Comparison of ENCODE assay signal across 8 mouse cellular contexts in genomic region chr4:148643291-148644156, GRCm38 (mm10). TPM values are rescaled to one million over a fixed set of nuclear protein-coding genes. Genes with fewer than 3 reads are reported as not detected.
DNase-seq lines count a peak whose midpoint lies in the region; ATAC-seq and TF ChIP-seq lines count a peak whose summit lies in the region.

Gene Gm572 (plus strand): TSS chr4:148643317.

- no peak within 1 kb of the TSS for H3K27ac ChIP-seq in cerebellum, adult 2 months (ENCODE audit: insufficient read depth, low read length)
- no peak within 1 kb of the TSS for H3K27ac ChIP-seq in midbrain, embryonic 11.5 days (ENCODE audit: low read depth, low read length)
- no peak within 1 kb of the TSS for H3K27ac ChIP-seq in midbrain, embryonic 13.5 days
- H3K27ac ChIP-seq in kidney, postnatal 0 days: peak within 1 kb of the TSS; percentile 51
- H3K27ac ChIP-seq in stomach, embryonic 14.5 days (ENCODE audit: low read length): no peak within 1 kb of the TSS

- no peak for ATAC-seq in midbrain, embryonic 11.5 days (ENCODE audit: low FRiP score)
- no peak for ATAC-seq in midbrain, embryonic 13.5 days
- no peak for ATAC-seq in kidney, postnatal 0 days (replicated peaks; ENCODE audit: low FRiP score, low read depth)
- ATAC-seq in stomach, embryonic 14.5 days (ENCODE audit: insufficient number of reproducible peaks, insufficient read depth, low FRiP score, low read depth): 0 out of 2 replicates have a peak, but pooled peaks have one; percentile 50

- no peaks in the 10 kb centered on the region; the same call in 1 of the 2 replicates for H3K4me1 ChIP-seq in cerebellum, adult 2 months (ENCODE audit: control insufficient read depth, insufficient read depth, low read length)
- H3K4me1 ChIP-seq in midbrain, embryonic 11.5 days (ENCODE audit: control insufficient read depth, insufficient read depth, low read length): peaks cover 3% of the 10 kb centered on the region; the same call in 1 of the 2 replicates
- H3K4me1 ChIP-seq in midbrain, embryonic 13.5 days (replicated peaks): no peaks in the 10 kb centered on the region
- H3K4me1 ChIP-seq in kidney, postnatal 0 days (replicated peaks; ENCODE audit: insufficient read depth, low read length): peaks cover 6% of the 10 kb centered on the region; the same call in 1 of the 2 replicates
- H3K4me1 ChIP-seq in stomach, embryonic 14.5 days (ENCODE audit: control insufficient read depth, insufficient read depth, low read length): no peaks in the 10 kb centered on the region; the same call in 1 of the 2 replicates

- peak within 1 kb of the TSS; percentile 23 for H3K4me3 ChIP-seq in cerebellum, adult 2 months (replicated peaks; ENCODE audit: insufficient read depth, low read depth, low read length)
- no peak within 1 kb of the TSS for H3K4me3 ChIP-seq in midbrain, embryonic 11.5 days (ENCODE audit: low read depth, low read length)
- no peak within 1 kb of the TSS for H3K4me3 ChIP-seq in midbrain, embryonic 13.5 days (replicated peaks)
- no peak within 1 kb of the TSS for H3K4me3 ChIP-seq in kidney, postnatal 0 days (replicated peaks; ENCODE audit: low read depth, low read length)
- no peak within 1 kb of the TSS for H3K4me3 ChIP-seq in stomach, embryonic 14.5 days (ENCODE audit: low read depth, low read length)

- H3K27me3 ChIP-seq in cerebellum, adult 2 months (ENCODE audit: control insufficient read depth, insufficient read depth, low read length): no peaks in the 10 kb centered on the region
- H3K27me3 ChIP-seq in midbrain, embryonic 11.5 days (ENCODE audit: control insufficient read depth, insufficient read depth, low read length): no peaks in the 10 kb centered on the region
- no peaks in the 10 kb centered on the region for H3K27me3 ChIP-seq in midbrain, embryonic 13.5 days
- H3K27me3 ChIP-seq in kidney, postnatal 0 days (ENCODE audit: insufficient read depth, low read length): no peaks in the 10 kb centered on the region
- no peaks in the 10 kb centered on the region for H3K27me3 ChIP-seq in stomach, embryonic 14.5 days (ENCODE audit: control insufficient read depth, insufficient read depth, low read length)

- peak in 1 of 2 experiments; percentile 31 for DNase-seq in cerebellum, adult 2 months
- DNase-seq in cerebellum, adult 9-11 months: no peak
- no peak for DNase-seq in midbrain, embryonic 11.5 days (ENCODE audit: low spot score, missing footprints)
- no peak for DNase-seq in kidney, postnatal 0 days (ENCODE audit: low spot score)
- no peak for DNase-seq in ovary, adult 18-20 months (ENCODE audit: low spot score)
- DNase-seq in adrenal gland, adult 8-10 months: no peak

- TF ChIP-seq CTCF in cerebellum, adult 2 months (IDR thresholded peaks at IDR 0.05; ENCODE audit: borderline replicate concordance, insufficient read depth, low read depth, low read length): no peak
- no peak for TF ChIP-seq CTCF in kidney, postnatal 0 days (IDR thresholded peaks at IDR 0.05; ENCODE audit: low read depth)

- 0 out of 2 replicates have a peak within 1 kb of the TSS, but pooled peaks have one; percentile 9 for H3K9ac ChIP-seq in midbrain, embryonic 11.5 days (ENCODE audit: low read length)
- no peak within 1 kb of the TSS for H3K9ac ChIP-seq in midbrain, embryonic 13.5 days (replicated peaks)
- H3K9ac ChIP-seq in kidney, postnatal 0 days (ENCODE audit: low read depth, low read length): no peak within 1 kb of the TSS
- no peak within 1 kb of the TSS for H3K9ac ChIP-seq in stomach, embryonic 14.5 days (replicated peaks; ENCODE audit: low read depth, low read length)

- WGBS in cerebellum, adult 2 months: 41% methylated on average over 15 of the region's 15 CpGs
- WGBS in midbrain, embryonic 11.5 days: 67% methylated on average over 15 of the region's 15 CpGs
- WGBS in midbrain, embryonic 13.5 days: 72% methylated on average over 15 of the region's 15 CpGs
- 59% methylated on average over 15 of the region's 15 CpGs for WGBS in kidney, postnatal 0 days
- WGBS in stomach, embryonic 14.5 days: 59% methylated on average over 15 of the region's 15 CpGs

- peak within 1 kb of the TSS; percentile 15; the same call in 1 of the 2 replicates for H3K4me2 ChIP-seq in midbrain, embryonic 11.5 days
- H3K4me2 ChIP-seq in midbrain, embryonic 13.5 days (replicated peaks): no peak within 1 kb of the TSS; the same call in 1 of the 2 replicates
- peak within 1 kb of the TSS; percentile 44 for H3K4me2 ChIP-seq in kidney, postnatal 0 days (ENCODE audit: low read length)
- peak within 1 kb of the TSS; percentile 19 for H3K4me2 ChIP-seq in stomach, embryonic 14.5 days (replicated peaks; ENCODE audit: low read depth, low read length)

- TF ChIP-seq POLR2A in cerebellum, adult 2 months (IDR thresholded peaks at IDR 0.05; ENCODE audit: borderline replicate concordance, insufficient read depth, low read length): no peak

- H3K9me3 ChIP-seq in midbrain, embryonic 11.5 days (ENCODE audit: control insufficient read depth, low read length): no peaks in the 10 kb centered on the region
- no peaks in the 10 kb centered on the region for H3K9me3 ChIP-seq in midbrain, embryonic 13.5 days
- H3K9me3 ChIP-seq in kidney, postnatal 0 days (replicated peaks; ENCODE audit: low read length): no peaks in the 10 kb centered on the region
- H3K9me3 ChIP-seq in stomach, embryonic 14.5 days (ENCODE audit: control insufficient read depth, low read depth, low read length): no peaks in the 10 kb centered on the region

- no peaks in the 10 kb centered on the region for H3K36me3 ChIP-seq in midbrain, embryonic 11.5 days (ENCODE audit: control insufficient read depth, insufficient read depth, low read length)
- no peaks in the 10 kb centered on the region for H3K36me3 ChIP-seq in midbrain, embryonic 13.5 days
- H3K36me3 ChIP-seq in kidney, postnatal 0 days (ENCODE audit: insufficient read depth, low read length): no peaks in the 10 kb centered on the region
- H3K36me3 ChIP-seq in stomach, embryonic 14.5 days (ENCODE audit: control insufficient read depth, insufficient read depth, low read length): no peaks in the 10 kb centered on the region

RNA-seq across cellular contexts. Expression of gene Gm572, which starts in this region (rescaled TPM):
- polyA plus RNA-seq in cerebellum, adult 2 months (2012; rRNA removed): 0.10 and 0.11 TPM in 2 replicates
- polyA plus RNA-seq in midbrain, embryonic 11.5 days (2014; fragmentation: Nextera tagmentation; extraction: Ambion mirVana): not detected in 2 replicates
- not detected in 2 replicates for polyA plus RNA-seq in midbrain, embryonic 13.5 days (2015; fragmentation: Nextera tagmentation; extraction: Ambion mirVana)
- not detected in 2 replicates for polyA plus RNA-seq in kidney, postnatal 0 days (2015; fragmentation: Nextera tagmentation; extraction: Ambion mirVana)
- not detected in 2 replicates for polyA plus RNA-seq in stomach, embryonic 14.5 days (2014; fragmentation: Nextera tagmentation; extraction: Ambion mirVana)
- not detected for total RNA-seq in adrenal gland, adult 8-10 months (2022)

Comparison
In these comparisons a context has a peak if more than half of its experiments do, and no peak if none do; other contexts are left out.
1. Peak in ATAC-seq and H3K4me2 ChIP-seq in stomach, embryonic 14.5 days; RNA of the gene not detected or under 1 TPM.